Mouse (Mus musculus) limb, embryonic 12.5 days (tissue): Measurements from ENCODE around the gene Trpm4. TPM values are rescaled to one million over a fixed set of nuclear protein-coding genes. Genes with fewer than 3 reads are reported as not detected.

ENCODE experiments used
- ATAC-seq: fragments of 200-750 bp; cut with Nextera tagmentation; 2 replicates; pipeline ENCODE4 v1.8.0; 2017; ENCODE audit warnings: low read depth, moderate TSS enrichment; ENCODE audit not compliant: insufficient number of reproducible peaks, insufficient read depth, low FRiP score, low TSS enrichment
- H3K27ac ChIP-seq: fragments of 300-500 bp; sonication (generic); 2 replicates; pipeline ENCODE4 v1.5.1; 2016; ENCODE audit warnings: mild to moderate bottlenecking, moderate library complexity
- H3K27me3 ChIP-seq: fragments of 300-500 bp; sonication (generic); 2 replicates; pipeline ENCODE4 v1.6.1; 2016; ENCODE audit warnings: mild to moderate bottlenecking, moderate library complexity
- H3K36me3 ChIP-seq: fragments of 300-500 bp; sonication (generic); 2 replicates; pipeline ENCODE4 v1.6.1; 2016; ENCODE audit warnings: mild to moderate bottlenecking, moderate library complexity
- H3K4me1 ChIP-seq: fragments of 300-500 bp; sonication (generic); replicated peaks from 2 replicates; pipeline ENCODE4 v1.6.1; 2016
- H3K4me2 ChIP-seq: fragments of 300-500 bp; sonication (generic); 2 replicates; pipeline ENCODE4 v1.6.1; 2016; ENCODE audit warnings: mild to moderate bottlenecking, moderate library complexity
- H3K4me3 ChIP-seq: fragments of 300-500 bp; sonication (generic); replicated peaks from 2 replicates; pipeline ENCODE4 v1.5.1; 2016; ENCODE audit warnings: mild to moderate bottlenecking
- H3K9ac ChIP-seq: fragments of 300-500 bp; sonication (generic); replicated peaks from 2 replicates; pipeline ENCODE4 v1.6.1; 2016; ENCODE audit warnings: mild to moderate bottlenecking, moderate library complexity
- H3K9me3 ChIP-seq: fragments of 300-500 bp; sonication (generic); 2 replicates; pipeline ENCODE4 v1.6.1; 2016; ENCODE audit warnings: mild to moderate bottlenecking, moderate library complexity
- WGBS: fragments of 180-500 bp; shearing (Covaris S2); methylation state at CpG from one replicate; pipeline ENCODE4 v1.1.7; 2016; 5-methylcytosine and 5-hydroxymethylcytosine counted together
- polyA plus RNA-seq: library from polyadenylated mRNA; unstranded; fragments of >200 nt; fragmentation: Nextera tagmentation; extraction: Ambion mirVana; gene quantifications from 2 replicates; pipeline ENCODE4 v1.2.1, GENCODE M21; 2016

Gene Trpm4
- polyA plus RNA-seq, 1 experiment from 2014 or later = 16.1 TPM

DNA sequence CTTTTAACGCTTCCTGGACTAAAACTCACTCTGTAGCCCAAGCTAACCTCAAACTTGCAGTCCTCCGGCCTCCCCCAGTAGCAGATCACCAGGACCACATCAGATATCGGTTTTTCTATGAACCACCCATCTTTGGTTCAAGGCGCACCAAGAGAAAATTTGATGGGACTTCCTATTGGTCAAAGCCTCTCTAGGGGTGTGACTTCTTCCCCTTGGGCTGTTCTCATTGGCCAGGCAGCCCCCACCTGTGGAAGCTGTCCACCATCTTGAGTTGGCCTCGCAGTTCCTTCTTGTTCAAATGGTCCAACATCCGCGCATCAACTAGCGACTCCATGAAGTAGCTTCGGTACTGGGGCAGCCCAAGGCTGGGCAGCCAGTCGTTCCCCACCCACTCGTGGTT lies 8.5 kb upstream of the Trpm4 start:
- H3K4me3 ChIP-seq = no peak overlapping the region
- H3K27me3 ChIP-seq = peaks cover 29% of the 10 kb centered on the region
- no peak overlapping the region for H3K27ac ChIP-seq
- 93% methylated on average over 11 of the region's 11 CpGs for WGBS
- H3K4me2 ChIP-seq = no peak overlapping the region
- H3K36me3 ChIP-seq = no peaks in the 10 kb centered on the region
- no peaks in the 10 kb centered on the region for H3K9me3 ChIP-seq
- no peak for ATAC-seq
- H3K9ac ChIP-seq = no peak overlapping the region
- H3K4me1 ChIP-seq = peaks cover 50% of the 10 kb centered on the region

DNA sequence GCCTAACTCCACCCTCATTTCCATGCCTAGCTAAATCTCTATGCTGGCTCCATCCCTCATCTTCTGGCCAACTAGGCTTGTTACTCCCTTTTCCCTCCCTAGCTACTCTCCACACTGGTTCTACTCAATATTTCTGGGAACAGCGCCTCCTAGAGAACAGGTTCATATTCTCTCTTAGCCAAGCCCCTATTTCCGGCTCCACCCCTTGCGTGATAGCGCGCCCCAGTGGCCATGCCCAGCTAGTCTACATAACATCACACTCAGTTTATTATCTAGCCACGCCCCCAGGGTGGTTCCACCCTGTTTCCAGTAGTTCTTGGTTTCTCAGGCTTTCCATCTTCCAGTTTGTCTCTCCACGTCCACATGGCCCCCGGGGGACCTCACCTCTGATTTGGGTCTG lies 7.7 kb upstream of the Trpm4 start:
- ATAC-seq = no peak
- Histone ChIP-seq H3K36me3 (no peaks in the 10 kb centered on the region), H3K27ac (peak overlapping the region; percentile 60; the same call in 1 of the 2 replicates), H3K9me3 (no peaks in the 10 kb centered on the region), H3K4me3 (peak overlapping the region; percentile 60), H3K9ac (no peak overlapping the region), H3K4me1 (peaks cover 50% of the 10 kb centered on the region), H3K4me2 (peak overlapping the region; percentile 94), H3K27me3 (peaks cover 35% of the 10 kb centered on the region)
- WGBS = 4% methylated on average over 8 of the region's 8 CpGs

DNA sequence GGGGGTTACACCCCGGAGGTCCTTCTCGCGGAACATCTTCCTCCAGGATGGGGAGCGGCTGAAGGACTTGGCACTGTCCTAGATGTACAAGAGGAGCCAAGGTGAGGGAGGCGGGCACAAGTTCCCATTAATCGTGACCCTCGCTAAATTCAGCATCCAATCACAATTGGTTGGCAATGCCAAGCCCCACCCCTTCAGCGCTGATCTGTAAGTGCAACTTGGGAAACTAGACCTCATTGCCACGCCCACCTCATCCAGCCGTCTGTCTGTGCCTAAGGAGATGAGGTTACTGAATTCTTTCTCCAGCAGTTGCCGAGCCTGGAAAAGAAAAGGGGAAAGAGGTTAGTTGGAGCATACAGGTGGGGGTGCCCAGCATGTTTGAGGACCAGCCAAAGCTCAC lies 7.1 kb upstream of the Trpm4 start:
- under 1% methylated on average over 11 of the region's 11 CpGs for WGBS
- Histone ChIP-seq H3K4me1 (peaks cover 50% of the 10 kb centered on the region), H3K27me3 (peaks cover 35% of the 10 kb centered on the region), H3K4me3 (peak overlapping the region; percentile 60), H3K9ac (peak overlapping the region; percentile 72; the same call in 1 of the 2 replicates), H3K9me3 (no peaks in the 10 kb centered on the region), H3K4me2 (peak overlapping the region; percentile 94), H3K27ac (peak overlapping the region; percentile 60), H3K36me3 (no peaks in the 10 kb centered on the region)
- ATAC-seq = no peak

DNA sequence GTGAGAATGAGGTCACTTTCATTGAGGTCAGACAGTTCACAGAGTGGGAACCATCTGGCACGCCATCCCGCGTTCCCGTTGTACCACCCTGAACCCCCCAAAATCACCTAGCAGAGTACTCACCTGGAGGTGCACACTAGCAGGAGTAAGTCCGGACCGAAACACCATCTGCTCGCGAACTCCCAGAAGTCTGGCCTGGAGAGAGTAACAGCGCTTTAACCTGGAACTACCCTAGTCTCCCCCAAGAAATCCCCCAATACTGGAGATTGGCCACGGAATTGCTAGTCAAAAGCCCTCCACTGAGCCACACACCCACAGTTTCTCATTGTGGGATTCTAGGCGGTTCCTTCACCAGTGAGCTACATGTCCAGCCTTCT lies 6.5 kb upstream of the Trpm4 start:
- Histone ChIP-seq H3K36me3 (no peaks in the 10 kb centered on the region), H3K9ac (peak overlapping the region; percentile 72; the same call in 1 of the 2 replicates), H3K4me3 (peak overlapping the region; percentile 60), H3K27ac (peak overlapping the region; percentile 47), H3K9me3 (no peaks in the 10 kb centered on the region), H3K4me1 (peaks cover 53% of the 10 kb centered on the region), H3K4me2 (peak overlapping the region; percentile 94), H3K27me3 (peaks cover 35% of the 10 kb centered on the region)
- under 1% methylated on average over 11 of the region's 11 CpGs for WGBS
- no peak for ATAC-seq

DNA sequence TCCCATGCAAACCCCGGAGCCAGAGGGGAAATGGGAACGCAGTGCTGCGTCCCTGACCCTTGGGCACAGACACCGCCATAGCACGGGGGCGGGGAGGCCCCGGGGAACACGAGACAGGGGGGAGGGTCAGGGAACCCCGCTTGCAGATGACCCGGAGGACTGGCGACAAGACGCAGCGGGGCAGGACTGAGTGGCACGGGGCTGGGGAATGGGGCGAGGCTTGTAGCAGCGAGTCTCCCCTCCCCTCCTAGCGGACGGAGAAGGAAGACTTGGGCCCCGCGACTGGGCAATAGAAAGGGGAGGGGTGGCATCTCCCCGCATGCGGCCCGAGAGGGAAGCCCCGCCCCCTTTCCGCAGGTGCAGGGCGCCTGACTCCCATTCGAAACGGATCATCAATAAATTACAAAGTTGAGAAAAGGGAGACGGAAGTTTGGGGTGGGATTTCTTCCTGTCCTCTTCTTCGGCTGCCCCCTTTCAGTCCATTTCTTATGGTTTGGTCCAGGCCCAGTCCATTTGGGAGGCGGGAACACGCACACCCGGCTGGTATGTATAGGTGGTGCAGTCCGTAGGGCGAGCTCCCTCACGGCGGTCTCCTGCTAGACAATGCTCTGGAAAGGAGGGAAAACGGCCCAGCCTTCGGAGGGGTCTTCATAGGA lies 6.0 kb upstream of the Trpm4 start:
- Histone ChIP-seq H3K9me3 (no peaks in the 10 kb centered on the region), H3K4me3 (peak overlapping the region; percentile 60), H3K9ac (peak overlapping the region; percentile 72), H3K36me3 (no peaks in the 10 kb centered on the region), H3K27me3 (peaks cover 35% of the 10 kb centered on the region), H3K4me1 (peaks cover 58% of the 10 kb centered on the region), H3K27ac (peak overlapping the region; percentile 78), H3K4me2 (peak overlapping the region; percentile 94)
- peak; percentile 70 for ATAC-seq
- under 1% methylated on average over 39 of the region's 39 CpGs for WGBS

DNA sequence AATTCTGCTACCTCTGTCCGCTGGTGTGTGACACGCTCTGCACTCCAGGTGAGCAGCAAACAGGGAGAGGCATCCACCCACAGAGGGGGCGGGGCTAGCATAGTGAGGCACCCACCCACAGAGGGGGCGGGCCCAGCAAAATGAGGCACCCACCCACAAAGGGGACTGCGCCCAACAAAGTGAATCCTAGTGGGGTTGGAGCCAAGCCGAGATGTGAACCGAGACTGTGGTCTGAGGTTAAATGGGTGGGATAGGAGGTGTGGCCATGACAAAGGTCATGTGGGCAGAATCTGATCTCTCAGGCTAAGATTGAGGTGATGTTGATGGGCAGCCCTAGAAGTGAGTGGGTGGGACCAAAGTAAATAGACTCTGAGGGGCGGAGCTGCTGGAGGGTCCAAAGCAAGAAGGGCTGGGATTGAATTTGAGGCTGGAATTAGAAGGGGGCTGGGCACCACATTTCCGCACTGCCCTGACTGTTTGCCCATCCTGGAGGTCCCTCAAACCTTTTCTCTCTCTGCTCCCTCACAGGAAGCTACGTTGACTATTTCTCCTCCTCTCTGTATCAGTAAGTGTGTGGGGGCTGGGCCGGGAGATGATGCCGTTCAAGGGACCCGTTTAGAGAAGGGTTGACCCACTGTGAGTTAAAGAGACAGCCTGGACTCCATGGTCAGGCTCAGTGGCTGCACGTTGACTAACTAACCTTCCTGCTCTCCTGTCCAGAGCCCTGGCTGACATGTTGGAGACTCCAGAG lies 4.8 kb upstream of the Trpm4 start:
- Histone ChIP-seq H3K27ac (peak overlapping the region; percentile 59; the same call in 1 of the 2 replicates), H3K27me3 (peaks cover 29% of the 10 kb centered on the region), H3K9me3 (no peaks in the 10 kb centered on the region), H3K36me3 (no peaks in the 10 kb centered on the region), H3K4me3 (peak overlapping the region; percentile 60), H3K4me2 (peak overlapping the region; percentile 94), H3K4me1 (peaks cover 63% of the 10 kb centered on the region), H3K9ac (peak overlapping the region; percentile 72)
- WGBS = 4% methylated on average over 14 of the region's 14 CpGs
- no peak; the same call in 1 of the 2 replicates for ATAC-seq

DNA sequence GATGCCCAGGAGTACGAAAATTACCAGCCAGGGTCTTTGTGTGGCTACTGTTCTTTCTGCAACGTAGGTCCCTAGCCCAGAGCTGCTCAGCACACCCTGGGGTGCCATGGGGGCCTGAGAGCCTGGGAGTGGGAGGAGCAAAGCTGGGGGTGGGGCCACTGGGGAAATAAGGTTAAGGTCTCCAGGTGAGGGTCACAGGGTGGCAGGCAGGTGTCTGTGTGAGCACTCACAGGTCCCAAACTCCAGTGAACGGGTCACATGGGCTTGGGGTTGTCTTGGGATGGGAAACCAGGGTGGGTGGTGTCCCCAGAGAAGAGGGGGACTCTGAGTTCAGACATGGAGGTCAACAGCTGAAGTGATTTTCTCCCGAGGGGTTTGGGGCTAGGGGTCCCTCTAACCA lies 3.9 kb upstream of the Trpm4 start:
- H3K36me3 ChIP-seq = no peaks in the 10 kb centered on the region
- no peaks in the 10 kb centered on the region for H3K9me3 ChIP-seq
- no peak for ATAC-seq
- no peak overlapping the region for H3K27ac ChIP-seq
- H3K4me2 ChIP-seq = peak overlapping the region; percentile 94
- H3K9ac ChIP-seq = no peak overlapping the region
- H3K4me3 ChIP-seq = no peak overlapping the region
- 19% methylated on average over 4 of the region's 4 CpGs for WGBS
- peaks cover 67% of the 10 kb centered on the region for H3K4me1 ChIP-seq
- H3K27me3 ChIP-seq = peaks cover 21% of the 10 kb centered on the region

DNA sequence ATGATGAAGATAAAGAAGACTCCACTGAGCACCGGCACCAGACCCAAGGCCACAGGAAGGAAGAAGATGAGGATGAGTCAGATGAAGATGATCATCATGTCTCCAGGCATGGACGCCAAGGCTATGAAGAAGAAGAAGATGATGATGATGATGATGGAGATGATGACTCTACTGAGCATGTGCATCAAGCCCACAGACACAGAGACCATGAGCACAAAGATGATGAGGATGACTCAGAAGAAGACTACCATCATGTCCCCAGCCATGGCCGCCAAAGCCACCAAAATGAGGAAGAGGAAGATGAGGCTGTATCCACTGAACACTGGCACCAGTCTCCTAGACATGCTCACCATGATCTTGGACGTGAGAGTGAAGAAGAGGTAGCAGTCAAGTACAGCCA lies 2.7 kb upstream of the Trpm4 start:
- H3K27ac ChIP-seq = no peak overlapping the region
- H3K4me3 ChIP-seq = no peak overlapping the region
- H3K9ac ChIP-seq = no peak overlapping the region
- no peaks in the 10 kb centered on the region for H3K36me3 ChIP-seq
- peaks cover 21% of the 10 kb centered on the region for H3K27me3 ChIP-seq
- 86% methylated on average over 4 of the region's 4 CpGs for WGBS
- H3K4me2 ChIP-seq = no peak overlapping the region
- no peaks in the 10 kb centered on the region for H3K9me3 ChIP-seq
- ATAC-seq = no peak
- peaks cover 65% of the 10 kb centered on the region for H3K4me1 ChIP-seq

DNA sequence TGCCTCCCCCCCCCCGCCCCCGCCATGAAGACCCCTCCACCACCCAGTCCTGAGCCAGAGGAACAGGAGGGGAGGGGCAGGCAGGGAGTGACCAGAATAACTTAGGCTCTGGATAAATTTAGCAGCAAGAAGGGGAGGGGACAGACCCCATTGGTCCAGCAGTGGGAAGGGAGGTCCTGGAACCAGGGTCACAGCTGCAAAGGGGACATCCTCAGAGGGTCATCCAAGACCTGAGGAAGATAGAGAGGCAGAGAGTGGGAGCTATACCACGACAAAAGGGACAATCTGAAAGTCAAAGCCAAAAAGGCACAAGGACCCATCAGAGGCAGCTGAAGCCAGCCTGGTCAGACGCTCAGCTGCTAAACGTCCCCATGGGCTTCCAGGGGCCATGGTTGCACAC lies 1.5 kb upstream of the Trpm4 start, which contains the start of gene Hrc:
Hrc (plus strand) TSS at position 235 of the 400 bp plus-strand sequence.
- H3K9ac ChIP-seq = no peak within 1 kb of the TSS; the same call in 1 of the 2 replicates
- H3K4me1 ChIP-seq = peaks cover 53% of the 10 kb centered on the region
- H3K4me2 ChIP-seq = peak within 1 kb of the TSS; percentile 78
- H3K27me3 ChIP-seq = peaks cover 21% of the 10 kb centered on the region
- 0 out of 2 replicates have a peak within 1 kb of the TSS, but pooled peaks have one; percentile 67 for H3K4me3 ChIP-seq
- peak within 1 kb of the TSS; percentile 35; the same call in 1 of the 2 replicates for H3K27ac ChIP-seq
- 28% methylated on average over 5 of the region's 5 CpGs for WGBS
- H3K36me3 ChIP-seq = no peaks in the 10 kb centered on the region
- H3K9me3 ChIP-seq = no peaks in the 10 kb centered on the region
- no peak for ATAC-seq

DNA sequence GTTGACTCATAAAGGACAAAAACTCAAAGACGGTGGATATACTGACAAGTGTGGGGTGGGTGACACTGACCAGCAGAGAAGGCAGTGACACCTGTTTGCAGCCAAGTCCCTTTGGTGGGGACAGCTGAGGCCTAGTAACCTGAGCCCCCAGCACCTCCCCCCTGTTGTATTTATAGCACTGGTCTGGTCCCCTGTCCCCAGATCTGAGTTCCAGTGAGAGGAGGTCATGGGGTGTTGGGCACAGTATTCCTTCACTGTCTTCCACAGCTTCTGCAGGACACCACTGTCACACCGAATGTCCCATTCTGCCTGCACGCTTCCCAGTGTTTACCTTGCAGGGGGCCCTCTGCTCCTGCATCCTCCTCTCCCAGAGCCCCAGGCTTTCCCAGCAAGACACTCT lies 1.0 kb upstream of the Trpm4 start:
- Histone ChIP-seq H3K9me3 (no peaks in the 10 kb centered on the region), H3K4me2 (peak overlapping the region; percentile 78), H3K36me3 (no peaks in the 10 kb centered on the region), H3K9ac (no peak overlapping the region; the same call in 1 of the 2 replicates), H3K27me3 (peaks cover 21% of the 10 kb centered on the region), H3K4me3 (no peak overlapping the region), H3K4me1 (peaks cover 50% of the 10 kb centered on the region), H3K27ac (peak overlapping the region; percentile 35; the same call in 1 of the 2 replicates)
- WGBS = 14% methylated on average over 3 of the region's 3 CpGs
- ATAC-seq = 0 out of 2 replicates have a peak, but pooled peaks have one; percentile 8

DNA sequence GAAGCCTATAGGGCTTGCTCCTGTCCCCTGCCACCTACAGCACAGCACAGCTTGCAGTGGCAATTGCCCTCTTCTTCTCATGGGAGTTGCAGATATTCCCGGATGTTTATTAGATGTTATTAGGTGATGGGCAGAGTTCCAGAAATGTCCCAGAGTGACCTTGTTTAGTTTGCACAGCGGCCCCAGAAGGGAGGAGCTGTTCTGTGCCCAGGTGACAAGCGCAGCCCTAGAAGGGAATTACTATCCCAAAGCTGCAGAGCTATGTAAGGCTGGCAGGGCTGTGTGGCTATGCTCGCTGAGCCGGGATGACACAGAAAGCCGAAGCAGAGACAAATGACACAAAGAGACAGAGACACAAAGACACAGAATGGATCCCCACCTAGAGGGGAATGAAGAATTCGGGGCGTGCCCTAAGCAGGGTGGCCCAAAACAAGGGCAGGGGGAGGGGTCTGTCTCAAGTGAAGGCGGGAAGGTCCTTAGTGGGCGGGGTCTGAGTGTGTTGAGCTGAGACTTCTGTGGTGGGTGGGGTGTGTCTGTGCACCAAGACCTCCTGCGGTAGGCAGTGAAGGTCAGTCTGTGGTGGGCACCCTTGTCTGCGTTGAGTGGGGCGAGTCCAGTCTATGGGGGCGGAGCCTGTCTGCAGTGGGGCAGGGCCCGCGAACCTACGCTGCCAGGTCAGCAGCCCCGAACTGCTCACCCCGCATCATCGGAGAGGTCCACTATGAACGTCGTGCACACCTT lies 725 bp downstream of the Trpm4 start:
- H3K9ac ChIP-seq = peak overlapping the region; percentile 69
- H3K4me2 ChIP-seq = peak overlapping the region; percentile 78
- no peaks in the 10 kb centered on the region for H3K9me3 ChIP-seq
- WGBS = 4% methylated on average over 22 of the region's 22 CpGs
- peaks cover 12% of the 10 kb centered on the region for H3K27me3 ChIP-seq
- peak; percentile 48 for ATAC-seq
- peak overlapping the region; percentile 87 for H3K27ac ChIP-seq
- H3K4me3 ChIP-seq = peak overlapping the region; percentile 67
- H3K36me3 ChIP-seq = no peaks in the 10 kb centered on the region
- H3K4me1 ChIP-seq = peaks cover 32% of the 10 kb centered on the region
